Mouse (Mus musculus) CH12.LX (cell line): ENCODE data around the gene Rps6ka6.

Source experiments
- CTCF ChIP-seq, 2 experiments: IDR thresholded peaks in 1 of 2; conservative IDR thresholded peaks in 1 of 2; 2 replicates each; pipeline ENCODE4 v1.5.1; 2011 to 2012; ENCODE audit warnings: low read depth in 2 of 2, low read length in 2 of 2, improper control_type of control experiment in 1 of 2, inconsistent platforms in 1 of 2, mild to moderate bottlenecking in 1 of 2, moderate library complexity in 1 of 2
- GABPA ChIP-seq: IDR thresholded peaks from 2 replicates; pipeline ENCODE4 v1.6.1; 2012; ENCODE audit warnings: low read depth, low read length, improper control_type of control experiment, inconsistent platforms; ENCODE audit not compliant: insufficient replicate concordance
- IRF4 ChIP-seq: IDR thresholded peaks from 2 replicates; pipeline ENCODE4 v1.6.1; 2014; ENCODE audit warnings: low read depth, mild to moderate bottlenecking, inconsistent platforms, low read length, improper control_type of control experiment
- MAX ChIP-seq: IDR thresholded peaks from 2 replicates; pipeline ENCODE4 v1.6.1; 2011; ENCODE audit warnings: low read length, improper control_type of control experiment
- POLR2A ChIP-seq: IDR thresholded peaks from 2 replicates; pipeline ENCODE4 v1.6.1; 2011; ENCODE audit warnings: low read depth, mild to moderate bottlenecking, improper control_type of control experiment, low read length

DNA sequence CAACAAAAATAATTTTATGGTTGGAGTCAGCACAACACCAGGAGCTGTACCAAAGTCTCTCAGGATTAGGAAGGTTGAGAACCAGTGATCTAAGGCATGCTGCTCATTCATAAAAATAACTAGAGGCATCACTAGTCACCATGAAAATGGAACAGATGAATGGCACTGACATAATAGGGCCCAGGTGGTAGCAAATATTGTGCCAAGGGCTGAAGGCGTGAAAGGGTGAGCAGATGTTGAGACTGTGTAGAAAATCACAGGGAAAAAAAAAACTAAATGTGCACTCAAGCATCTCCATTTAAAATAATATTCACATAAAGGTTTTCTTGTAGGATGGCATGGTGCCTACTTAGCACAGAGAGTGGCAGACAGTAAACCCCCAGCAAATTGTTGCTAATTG, 19.6 kb downstream of the Rps6ka6 start:
- no peak for TF ChIP-seq GABPA
- no peak for TF ChIP-seq CTCF (conservative IDR thresholded peaks at IDR 0.05 in 1 of 2, IDR thresholded peaks at IDR 0.05 in 1 of 2; ENCODE audit: low read depth in 2 of 2, low read length in 2 of 2)
- no peak for TF ChIP-seq MAX
- TF ChIP-seq IRF4 = no peak
- no peak for TF ChIP-seq POLR2A
